Mouse (Mus musculus): ENCODE results near the gene Slc11a2.

DNA sequence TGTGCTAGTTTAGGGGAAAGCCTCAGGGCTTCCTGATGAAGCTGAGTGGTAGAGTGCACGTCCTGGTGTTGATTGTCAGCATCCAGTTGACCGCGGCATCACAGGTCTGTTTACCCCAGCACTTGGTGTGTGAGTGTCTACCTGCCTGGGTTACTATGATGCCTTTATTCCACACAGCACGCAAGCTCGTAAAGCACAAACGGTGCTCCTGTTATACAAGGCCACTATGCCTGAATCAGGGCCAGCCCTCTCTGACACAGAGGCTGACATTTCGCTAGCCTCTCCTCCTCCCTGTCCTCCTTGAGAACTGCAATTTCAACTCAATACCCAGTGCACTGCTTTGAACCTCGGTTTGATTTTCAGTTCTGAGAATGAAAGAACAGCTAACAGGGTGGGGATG is 5.6 kb downstream of the Slc11a2 start:
- TF ChIP-seq CTCF (conservative IDR thresholded peaks at IDR 0.05; ENCODE audit: low read length) (no peak), NANOG (IDR thresholded peaks at IDR 0.05; ENCODE audit: borderline replicate concordance, low read length) (no peak)

Measured in E14TG2a.4 (cell line).